Mouse (Mus musculus) erythroblast, embryonic 14.5 days (primary cell): ENCODE measurements around the gene Arhgef7.

ENCODE experiments used
- GATA1 ChIP-seq: IDR thresholded peaks from 2 replicates; pipeline ENCODE4 v1.6.1; 2012; ENCODE audit warnings: low read length, inconsistent platforms, mixed read lengths
- TAL1 ChIP-seq: IDR thresholded peaks from 3 replicates; pipeline ENCODE4 v1.6.1; 2012; ENCODE audit warnings: low read length, inconsistent platforms, mixed read lengths

DNA sequence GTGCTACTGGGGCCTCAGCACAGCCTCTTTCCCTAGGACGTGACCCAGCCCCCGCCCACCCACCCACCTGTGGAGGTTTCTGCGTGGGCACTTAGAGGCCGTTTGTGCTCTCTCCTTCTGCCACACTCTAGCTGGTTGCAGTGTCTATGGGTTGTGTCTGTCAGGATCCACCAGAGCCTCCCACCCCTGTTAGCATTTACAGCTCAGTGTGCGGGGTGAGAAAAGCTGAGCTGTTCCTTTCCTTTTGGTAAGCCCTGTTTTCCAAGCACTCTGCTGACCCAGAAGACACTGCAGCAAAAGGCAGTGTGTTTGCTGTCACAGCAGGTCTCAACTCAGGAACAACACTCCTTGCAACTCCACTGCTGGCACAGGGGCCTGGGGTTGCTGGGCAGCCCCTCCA, 106.7 kb downstream of the Arhgef7 start:
- no peak for TF ChIP-seq GATA1
- TF ChIP-seq TAL1: no peak
